Mouse (Mus musculus): ENCODE measurements around the gene Rabgap1l. TPM values are rescaled to one million over a fixed set of nuclear protein-coding genes. Genes with fewer than 3 reads are reported as not detected.
"Not testable (repeated sequence)": the region's sequence is repeated elsewhere in the genome, so short reads cannot be mapped to it uniquely, and the experiment has no call there.

The Rabgap1l gene
- polyA plus RNA-seq, 1 experiment from 2014 or later: 23.2 TPM

DNA sequence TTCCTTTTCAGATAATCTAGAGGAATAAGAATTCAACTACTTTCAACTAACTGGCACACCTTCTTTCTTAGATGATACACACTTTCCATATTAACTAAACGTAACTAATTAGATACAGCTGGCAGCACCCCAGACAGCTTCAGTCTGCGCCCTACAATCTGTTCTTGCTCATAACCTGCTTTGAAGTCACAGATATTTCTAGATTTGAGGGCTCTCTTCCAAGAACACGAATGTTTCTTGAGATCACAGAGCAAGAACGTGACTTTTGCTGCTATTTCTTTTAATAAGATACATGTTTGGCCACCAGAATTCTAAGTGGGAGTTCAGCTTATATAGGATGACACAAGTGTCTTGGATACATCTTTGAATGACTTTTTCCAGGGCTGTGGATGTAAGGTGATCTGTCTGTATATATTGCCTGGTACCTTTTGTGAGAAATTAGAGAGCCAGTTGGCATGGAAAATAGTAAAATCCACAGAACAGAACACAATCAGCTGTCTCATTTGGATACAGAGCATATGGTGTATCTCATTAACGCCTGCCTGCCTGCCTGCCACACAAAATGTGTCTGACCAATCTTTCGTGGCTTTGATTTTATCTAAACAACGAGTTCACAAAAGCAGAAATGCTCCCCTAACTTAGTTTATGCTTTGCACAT lies 506.5 kb downstream of the Rabgap1l start:
- ATAC-seq: no peak
- no peak for TF ChIP-seq CTCF (IDR thresholded peaks at IDR 0.05; ENCODE audit: low read depth)
- Histone ChIP-seq H3K9me3 (ENCODE audit: control insufficient read depth) (no peaks in the 10 kb centered on the region), H3K4me1 (replicated peaks; ENCODE audit: control insufficient read depth, insufficient read depth, low read length) (no peaks in the 10 kb centered on the region), H3K4me2 (replicated peaks; ENCODE audit: low read depth) (no peak overlapping the region), H3K36me3 (ENCODE audit: control insufficient read depth, insufficient read depth) (no peaks in the 10 kb centered on the region), H3K9ac (ENCODE audit: low read depth, low read length) (no peak overlapping the region), H3K27me3 (replicated peaks; ENCODE audit: control insufficient read depth, insufficient read depth, low read length) (no peaks in the 10 kb centered on the region), H3K27ac (ENCODE audit: low read depth, low read length) (no peak overlapping the region), H3K4me3 (ENCODE audit: low read depth, low read length) (no peak overlapping the region)
- WGBS: 75% methylated on average over 7 of the region's 7 CpGs

- Histone ChIP-seq H3K36me3 (ENCODE audit: control insufficient read depth, insufficient read depth) (no peaks in the 10 kb centered on the region), H3K4me2 (replicated peaks; ENCODE audit: low read depth) (no peak overlapping the region), H3K9me3 (ENCODE audit: control insufficient read depth) (no peaks in the 10 kb centered on the region), H3K9ac (ENCODE audit: low read depth, low read length) (no peak overlapping the region), H3K27me3 (replicated peaks; ENCODE audit: control insufficient read depth, insufficient read depth, low read length) (no peaks in the 10 kb centered on the region), H3K4me1 (replicated peaks; ENCODE audit: control insufficient read depth, insufficient read depth, low read length) (0 out of 2 replicates have a peak, but pooled peaks cover 3% of the 10 kb centered on the region), H3K27ac (ENCODE audit: low read depth, low read length) (no peak overlapping the region), H3K4me3 (ENCODE audit: low read depth, low read length) (no peak overlapping the region)
- no peak for ATAC-seq
- 88% methylated on average over 4 of the region's 4 CpGs for WGBS
- no peak for TF ChIP-seq CTCF (IDR thresholded peaks at IDR 0.05; ENCODE audit: low read depth)
Observed at GRCm38 (mm10) chr1:160284241-160284640, 508.8 kb downstream of the Rabgap1l start.

- WGBS: 93% methylated on average over 2 of the region's 2 CpGs
- H3K9ac ChIP-seq (ENCODE audit: low read depth, low read length); H3K27me3 ChIP-seq (replicated peaks; ENCODE audit: control insufficient read depth, insufficient read depth, low read length); H3K36me3 ChIP-seq (ENCODE audit: control insufficient read depth, insufficient read depth); H3K4me1 ChIP-seq (replicated peaks; ENCODE audit: control insufficient read depth, insufficient read depth, low read length); ATAC-seq; H3K4me2 ChIP-seq (replicated peaks; ENCODE audit: low read depth); H3K27ac ChIP-seq (ENCODE audit: low read depth, low read length); H3K4me3 ChIP-seq (ENCODE audit: low read depth, low read length); H3K9me3 ChIP-seq (ENCODE audit: control insufficient read depth): not testable (repeated sequence)
Observed at GRCm38 (mm10) chr1:160282166-160282874, 510.7 kb downstream of the Rabgap1l start.

DNA sequence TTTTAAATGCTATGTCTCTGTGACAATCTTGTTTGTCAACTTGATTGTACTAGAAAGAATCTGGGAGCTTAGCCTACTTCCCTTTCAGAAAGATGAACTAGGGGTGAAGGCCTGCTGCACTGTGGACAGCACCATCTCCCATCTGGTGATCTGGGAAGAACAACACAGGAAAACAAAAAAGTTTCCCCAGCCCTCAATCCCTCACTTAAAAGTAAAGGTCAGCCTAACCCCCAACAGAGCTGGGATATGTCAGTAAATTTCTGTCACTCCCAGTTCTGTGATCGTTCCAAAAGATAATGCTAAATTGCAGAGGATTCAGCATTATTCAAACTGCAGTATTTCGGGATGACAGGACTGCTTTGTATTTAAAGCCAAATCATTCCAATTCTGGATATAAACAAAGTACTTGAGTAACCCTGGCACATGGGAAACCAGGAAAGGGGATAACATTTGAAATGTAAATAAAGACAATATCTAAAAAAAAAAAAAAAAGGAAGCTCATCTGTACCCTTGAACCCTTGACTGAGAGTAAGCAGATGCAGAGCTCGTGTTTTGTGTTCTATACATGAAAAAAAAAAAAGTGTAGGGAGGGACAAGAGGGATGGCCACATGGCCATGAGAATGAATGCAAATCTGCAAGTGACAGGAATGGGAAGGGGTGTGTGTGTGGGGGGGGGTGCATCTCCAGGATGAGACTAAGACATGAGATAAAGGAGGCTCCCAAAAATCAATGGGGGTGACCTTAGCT lies 511.5 kb downstream of the Rabgap1l start:
- TF ChIP-seq CTCF (IDR thresholded peaks at IDR 0.05; ENCODE audit: low read depth): no peak
- H3K36me3 ChIP-seq (ENCODE audit: control insufficient read depth, insufficient read depth): no peaks in the 10 kb centered on the region
- H3K4me3 ChIP-seq (ENCODE audit: low read depth, low read length): no peak overlapping the region
- 0 out of 2 replicates have a peak, but pooled peaks cover 3% of the 10 kb centered on the region for H3K4me1 ChIP-seq (replicated peaks; ENCODE audit: control insufficient read depth, insufficient read depth, low read length)
- no peaks in the 10 kb centered on the region for H3K27me3 ChIP-seq (replicated peaks; ENCODE audit: control insufficient read depth, insufficient read depth, low read length)
- no peaks in the 10 kb centered on the region for H3K9me3 ChIP-seq (ENCODE audit: control insufficient read depth)
- H3K4me2 ChIP-seq (replicated peaks; ENCODE audit: low read depth): no peak overlapping the region
- H3K9ac ChIP-seq (ENCODE audit: low read depth, low read length): no peak overlapping the region
- no peak overlapping the region for H3K27ac ChIP-seq (ENCODE audit: low read depth, low read length)
- 37% methylated on average over 3 of the region's 3 CpGs for WGBS
- ATAC-seq: no peak

DNA sequence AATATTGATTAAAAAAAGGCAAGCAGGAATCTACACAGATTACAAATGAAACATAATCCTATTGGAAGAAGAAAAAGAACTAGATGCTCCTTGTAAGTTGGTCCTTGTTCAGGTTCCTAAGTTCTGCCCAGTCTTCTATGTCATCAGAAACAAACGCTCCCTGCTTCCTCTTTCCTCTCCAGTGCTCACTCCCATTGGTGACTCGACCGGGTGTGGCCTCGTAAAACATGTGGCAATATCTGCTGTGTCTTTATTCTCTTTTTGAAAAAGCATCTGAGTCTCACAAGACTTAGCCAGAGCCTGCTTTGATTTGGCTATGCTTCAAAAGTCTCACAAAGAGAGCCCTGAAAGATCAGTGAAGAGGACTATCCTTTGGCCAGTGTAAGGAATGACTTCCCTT lies 512.4 kb downstream of the Rabgap1l start:
- TF ChIP-seq CTCF (IDR thresholded peaks at IDR 0.05; ENCODE audit: low read depth): no peak
- H3K4me2 ChIP-seq (replicated peaks; ENCODE audit: low read depth): no peak overlapping the region
- H3K4me3 ChIP-seq (ENCODE audit: low read depth, low read length): no peak overlapping the region
- H3K9ac ChIP-seq (ENCODE audit: low read depth, low read length): no peak overlapping the region
- H3K4me1 ChIP-seq (replicated peaks; ENCODE audit: control insufficient read depth, insufficient read depth, low read length): 0 out of 2 replicates have a peak, but pooled peaks cover 3% of the 10 kb centered on the region
- H3K36me3 ChIP-seq (ENCODE audit: control insufficient read depth, insufficient read depth): no peaks in the 10 kb centered on the region
- WGBS: 38% methylated on average over 4 of the region's 4 CpGs
- peak; percentile 70 for ATAC-seq
- no peaks in the 10 kb centered on the region for H3K9me3 ChIP-seq (ENCODE audit: control insufficient read depth)
- no peaks in the 10 kb centered on the region for H3K27me3 ChIP-seq (replicated peaks; ENCODE audit: control insufficient read depth, insufficient read depth, low read length)
- no peak overlapping the region for H3K27ac ChIP-seq (ENCODE audit: low read depth, low read length)

DNA sequence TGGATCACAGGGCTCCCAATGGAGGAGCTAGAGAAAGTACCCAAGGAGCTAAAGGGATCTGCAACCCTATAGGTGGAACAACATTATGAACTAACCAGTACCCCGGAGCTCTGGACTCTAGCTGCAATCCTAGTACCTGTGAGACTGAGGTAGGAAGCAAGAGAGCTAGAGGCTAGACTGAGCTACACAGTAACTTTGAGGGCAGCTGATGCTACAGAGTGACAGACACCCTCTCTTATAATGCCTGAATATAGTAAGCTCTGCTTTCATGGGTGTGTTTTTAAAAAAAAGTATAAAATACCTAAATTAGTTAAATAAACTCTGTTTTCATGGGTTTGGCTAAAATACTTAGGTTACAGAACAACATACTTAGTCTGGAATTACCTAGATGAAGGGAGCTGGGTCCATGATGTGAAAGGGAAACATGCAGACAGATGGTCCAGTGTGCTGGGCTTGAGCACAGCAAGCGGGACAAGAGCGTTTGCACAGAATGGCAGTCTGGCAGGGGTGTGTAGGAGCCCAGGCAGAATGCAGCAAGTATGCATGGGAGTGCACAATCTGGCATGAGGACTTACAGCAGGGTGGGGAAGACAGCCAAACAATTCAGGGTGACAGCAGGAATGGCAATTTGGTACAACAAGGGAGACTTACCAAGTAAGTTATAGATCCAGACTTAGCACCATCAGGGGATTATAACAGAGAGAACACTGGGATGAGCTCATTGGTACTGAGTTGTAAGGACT lies 514.9 kb downstream of the Rabgap1l start:
- Histone ChIP-seq H3K4me3 (ENCODE audit: low read depth, low read length) (no peak overlapping the region), H3K4me1 (replicated peaks; ENCODE audit: control insufficient read depth, insufficient read depth, low read length) (0 out of 2 replicates have a peak, but pooled peaks cover 3% of the 10 kb centered on the region), H3K9ac (ENCODE audit: low read depth, low read length) (no peak overlapping the region), H3K27ac (ENCODE audit: low read depth, low read length) (no peak overlapping the region), H3K36me3 (ENCODE audit: control insufficient read depth, insufficient read depth) (no peaks in the 10 kb centered on the region), H3K27me3 (replicated peaks; ENCODE audit: control insufficient read depth, insufficient read depth, low read length) (no peaks in the 10 kb centered on the region), H3K4me2 (replicated peaks; ENCODE audit: low read depth) (no peak overlapping the region), H3K9me3 (ENCODE audit: control insufficient read depth) (no peaks in the 10 kb centered on the region)
- TF ChIP-seq CTCF (IDR thresholded peaks at IDR 0.05; ENCODE audit: low read depth): no peak
- no peak for ATAC-seq
- WGBS: 90% methylated on average over 3 of the region's 3 CpGs
